Mouse (Mus musculus) cortical plate, adult 2 months (tissue): ENCODE measurements around the gene Crybb1.

Experiments used
- CTCF ChIP-seq: fragments of 200-500 bp; IDR thresholded peaks from 2 replicates; pipeline ENCODE4 v1.5.1; 2011; ENCODE audit warnings: mild to moderate bottlenecking, control low read depth, low read length; ENCODE audit not compliant: insufficient read depth; ENCODE audit errors: extremely low read depth
- POLR2A ChIP-seq: fragments of 200-500 bp; IDR thresholded peaks from 2 replicates; pipeline ENCODE4 v1.6.1; 2011; ENCODE audit warnings: mild to moderate bottlenecking, low read length, control low read depth; ENCODE audit not compliant: insufficient read depth; ENCODE audit errors: extremely low read depth

GRCm38 (mm10) chr5:112256457-112256856 is 842 bp downstream of the Crybb1 start:
- TF ChIP-seq POLR2A (no peak), CTCF (no peak)
